Mouse (Mus musculus) heart, postnatal 0 days (tissue): ENCODE results near the gene Birc5. TPM values are rescaled to one million over a fixed set of nuclear protein-coding genes. Genes with fewer than 3 reads are reported as not detected.
A peak's percentile ranks its signal among the peaks of the same experiment; 100 is the strongest.

Experiments
- ATAC-seq: fragments of 200-750 bp; cut with Nextera tagmentation; 2 replicates; pipeline ENCODE4 v1.8.0; 2017; ENCODE audit warnings: low read depth, moderate number of reproducible peaks, moderate library complexity; ENCODE audit not compliant: insufficient read depth
- DNase-seq: peaks from one replicate; pipeline ENCODE4 v3.0.0-alpha.2; 2016; ENCODE audit warnings: low spot score
- H3K27ac ChIP-seq: fragments of 300-500 bp; sonication (generic); 2 replicates; pipeline ENCODE4 v1.5.1; 2014; ENCODE audit warnings: low read depth, mild to moderate bottlenecking
- H3K27me3 ChIP-seq: fragments of 300-500 bp; sonication (generic); 2 replicates; pipeline ENCODE4 v1.6.1; 2014; ENCODE audit warnings: low read length, mixed read lengths; ENCODE audit not compliant: control insufficient read depth, insufficient read depth
- H3K36me3 ChIP-seq: fragments of 300-500 bp; sonication (generic); replicated peaks from 2 replicates; pipeline ENCODE4 v1.6.1; 2014; ENCODE audit warnings: low read length, mixed read lengths; ENCODE audit not compliant: control insufficient read depth, insufficient read depth
- H3K4me1 ChIP-seq: fragments of 300-500 bp; sonication (generic); 2 replicates; pipeline ENCODE4 v1.6.1; 2014; ENCODE audit warnings: antibody characterized with exemption; ENCODE audit not compliant: control insufficient read depth, insufficient read depth
- H3K4me2 ChIP-seq: fragments of 300-500 bp; sonication (generic); 2 replicates; pipeline ENCODE4 v1.6.1; 2014; ENCODE audit warnings: low read depth, mild to moderate bottlenecking, low read length, moderate library complexity
- H3K4me3 ChIP-seq: fragments of 300-500 bp; sonication (generic); 2 replicates; pipeline ENCODE4 v1.5.1; 2014; ENCODE audit warnings: low read depth, low read length
- H3K9ac ChIP-seq: fragments of 300-500 bp; sonication (generic); replicated peaks from 2 replicates; pipeline ENCODE4 v1.6.1; 2014; ENCODE audit warnings: low read depth, low read length, mixed read lengths
- H3K9me3 ChIP-seq: fragments of 300-500 bp; sonication (generic); replicated peaks from 2 replicates; pipeline ENCODE4 v1.6.1; 2016; ENCODE audit warnings: low read length; ENCODE audit not compliant: control insufficient read depth
- CTCF ChIP-seq: IDR thresholded peaks from 2 replicates; pipeline ENCODE4 v1.5.1; 2016; ENCODE audit warnings: antibody characterized with exemption, control low read depth, low read depth
- EP300 ChIP-seq: IDR thresholded peaks from 2 replicates; pipeline ENCODE4 v1.6.1; 2016; ENCODE audit warnings: antibody characterized with exemption, low read depth
- WGBS: fragments of 180-500 bp; shearing (Covaris S2); extraction: QIAGEN DNeasy Blood & Tissue Kit; methylation state at CpG from one replicate; pipeline ENCODE4 v1.1.7; 2014; 5-methylcytosine and 5-hydroxymethylcytosine counted together
- polyA plus RNA-seq: library from polyadenylated mRNA; unstranded; fragments of >200 nt; fragmentation: Nextera tagmentation; extraction: Ambion mirVana; gene quantifications from 2 replicates; pipeline ENCODE4 v1.2.1, GENCODE M21; 2015
- total RNA-seq: library from RNA; depleted of rRNA; stranded (reverse); fragments of >200 nt; gene quantifications from 2 replicates; pipeline ENCODE4 v1.2.3, GENCODE M21; 2014; ENCODE audit warnings: low replicate concordance

The Birc5 gene
- total and polyA plus RNA-seq, 2 experiments from 2014 or later: 36.1 to 83.6 TPM

DNA sequence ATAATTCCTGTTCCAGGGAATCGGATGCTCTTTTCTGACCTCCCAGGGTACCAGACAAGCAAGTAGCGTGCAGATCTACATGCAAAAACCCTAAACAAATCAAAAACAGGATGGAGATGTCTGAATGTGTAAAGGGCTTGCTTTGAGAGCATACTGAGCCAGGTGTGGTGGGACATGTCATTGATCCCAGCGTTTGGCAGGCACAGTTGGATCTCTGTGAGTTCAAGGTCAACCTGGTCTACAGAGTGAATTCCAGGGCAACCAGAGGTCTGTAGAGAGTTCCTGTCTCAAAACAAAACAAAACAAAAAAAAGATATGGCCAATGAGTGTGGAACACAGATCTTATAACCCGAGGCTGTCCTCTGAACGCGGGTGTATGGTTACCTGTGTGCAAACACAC lies 25.6 kb upstream of the Birc5 start:
- peaks cover 65% of the 10 kb centered on the region for H3K4me1 ChIP-seq
- 81% methylated on average over 6 of the region's 6 CpGs for WGBS
- no peak for DNase-seq
- H3K27ac ChIP-seq: peak overlapping the region; percentile 79
- H3K36me3 ChIP-seq: peaks cover 25% of the 10 kb centered on the region; the same call in 1 of the 2 replicates
- no peaks in the 10 kb centered on the region for H3K27me3 ChIP-seq
- H3K9ac ChIP-seq: no peak overlapping the region
- TF ChIP-seq CTCF: no peak
- no peak for TF ChIP-seq EP300
- no peak for ATAC-seq
- no peak overlapping the region for H3K4me2 ChIP-seq
- no peak overlapping the region for H3K4me3 ChIP-seq
- no peaks in the 10 kb centered on the region for H3K9me3 ChIP-seq

DNA sequence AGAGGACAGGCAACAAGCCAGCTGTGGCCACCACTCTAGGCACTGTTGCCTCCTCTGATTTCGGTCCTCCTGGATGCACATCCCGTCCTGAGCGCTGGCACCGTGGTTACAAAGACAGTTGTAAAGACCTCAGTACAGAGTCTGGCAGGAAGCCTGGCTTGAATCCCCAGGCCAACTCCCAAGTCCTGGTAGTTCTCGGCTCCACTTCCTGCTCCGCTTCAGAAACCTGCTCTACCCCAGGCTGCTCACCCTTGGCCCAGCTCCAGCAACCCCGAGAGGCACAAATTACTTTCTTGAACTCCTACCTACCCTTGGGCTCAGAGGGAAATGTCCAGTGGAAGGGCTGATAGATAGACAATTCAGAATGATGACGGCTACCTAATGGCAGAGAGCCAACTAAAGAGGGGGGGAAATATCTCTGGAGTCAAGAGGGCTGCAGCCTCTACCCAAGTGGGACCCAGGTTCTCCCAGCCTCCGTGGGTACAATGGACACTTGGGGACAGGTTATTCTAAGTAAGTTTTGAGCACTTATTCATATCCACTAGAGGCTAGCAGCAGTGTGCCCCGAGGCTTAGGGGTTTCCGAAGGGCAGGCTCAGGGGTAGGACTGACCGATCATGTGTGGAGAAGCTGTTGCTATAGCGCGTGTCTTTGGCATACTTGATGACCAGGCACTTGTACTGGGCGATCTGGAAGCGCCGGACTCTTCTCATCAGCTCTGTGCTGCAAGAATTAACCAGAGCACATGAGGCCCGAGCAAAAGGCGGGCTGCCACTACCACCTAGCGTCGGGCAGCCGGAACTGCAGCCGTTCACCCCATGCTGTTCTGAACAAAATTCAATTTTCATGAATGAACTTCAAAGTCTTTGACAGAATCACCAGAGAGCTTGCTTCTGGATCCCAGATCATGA lies 24.7 kb upstream of the Birc5 start:
- H3K4me1 ChIP-seq: peaks cover 69% of the 10 kb centered on the region
- no peaks in the 10 kb centered on the region for H3K27me3 ChIP-seq
- TF ChIP-seq EP300 (peak; percentile 57; the same call in 1 of the 2 replicates), CTCF (peak; percentile 94)
- peak overlapping the region; percentile 48 for H3K4me3 ChIP-seq
- H3K9ac ChIP-seq: 0 out of 2 replicates have a peak overlapping the region, but pooled peaks have one; percentile 1
- H3K9me3 ChIP-seq: no peaks in the 10 kb centered on the region
- H3K27ac ChIP-seq: peak overlapping the region; percentile 84
- H3K36me3 ChIP-seq: peaks cover 24% of the 10 kb centered on the region; the same call in 1 of the 2 replicates
- DNase-seq: peak; percentile 75
- WGBS: 2% methylated on average over 23 of the region's 23 CpGs
- H3K4me2 ChIP-seq: peak overlapping the region; percentile 74
- ATAC-seq: peak; percentile 69

DNA sequence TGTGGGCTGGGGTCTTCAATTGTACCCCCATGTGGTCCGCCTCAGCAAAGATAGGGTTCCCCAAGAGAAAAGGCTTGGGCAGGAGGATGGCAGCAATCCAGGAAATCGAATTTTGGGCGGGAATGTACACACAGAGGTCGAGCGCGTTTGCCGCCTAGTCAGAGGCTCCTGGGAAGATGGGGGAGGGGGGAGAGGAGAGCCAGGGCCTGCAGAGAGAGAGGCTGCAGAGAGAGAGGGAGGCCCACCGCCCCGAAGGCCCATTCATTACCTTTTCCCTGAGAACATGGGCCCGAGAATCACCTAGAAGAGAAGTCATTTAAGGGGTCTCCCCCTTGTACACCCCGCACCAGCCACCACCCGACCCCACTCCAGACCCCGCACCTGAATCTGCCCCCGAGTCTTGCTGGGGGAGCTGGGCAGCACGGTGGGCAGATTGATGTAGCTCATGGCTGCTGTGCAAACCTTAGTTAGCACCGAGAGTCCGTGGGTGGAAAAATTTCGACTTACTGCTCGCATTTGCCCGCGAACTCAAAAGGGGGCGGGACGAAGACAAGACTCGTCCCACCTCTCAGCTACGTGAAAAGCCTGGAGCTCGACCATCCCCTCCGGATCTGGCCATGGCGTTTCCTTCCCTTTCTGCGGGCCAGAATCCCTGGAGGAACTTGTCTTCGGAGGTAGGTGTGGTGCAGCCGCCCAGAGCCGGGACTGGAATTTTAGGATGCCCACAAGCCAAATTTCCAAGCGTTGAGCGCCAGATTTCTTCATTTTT lies 23.5 kb upstream of the Birc5 start, which contains the start of the genes Afmid and Tk1:
Gene Afmid (plus strand): TSS at position 592 of the 769 bp plus-strand sequence.
Gene Tk1 (minus strand): TSS at position 760 of the 769 bp plus-strand sequence.
- H3K27me3 ChIP-seq: no peaks in the 10 kb centered on the region
- H3K4me3 ChIP-seq: peak within 1 kb of the TSS; percentile 48
- peak within 1 kb of the TSS; percentile 84 for H3K27ac ChIP-seq
- no peaks in the 10 kb centered on the region for H3K9me3 ChIP-seq
- peaks cover 16% of the 10 kb centered on the region; the same call in 1 of the 2 replicates for H3K36me3 ChIP-seq
- H3K4me2 ChIP-seq: peak within 1 kb of the TSS; percentile 74
- peak within 1 kb of the TSS; percentile 65 for H3K9ac ChIP-seq
- ATAC-seq (peak; percentile 48), DNase-seq (peak; percentile 94)
- peak; percentile 72; the same call in 1 of the 2 replicates for TF ChIP-seq EP300
- no peak for TF ChIP-seq CTCF
- WGBS: under 1% methylated on average over 33 of the region's 34 CpGs
- H3K4me1 ChIP-seq: peaks cover 70% of the 10 kb centered on the region

DNA sequence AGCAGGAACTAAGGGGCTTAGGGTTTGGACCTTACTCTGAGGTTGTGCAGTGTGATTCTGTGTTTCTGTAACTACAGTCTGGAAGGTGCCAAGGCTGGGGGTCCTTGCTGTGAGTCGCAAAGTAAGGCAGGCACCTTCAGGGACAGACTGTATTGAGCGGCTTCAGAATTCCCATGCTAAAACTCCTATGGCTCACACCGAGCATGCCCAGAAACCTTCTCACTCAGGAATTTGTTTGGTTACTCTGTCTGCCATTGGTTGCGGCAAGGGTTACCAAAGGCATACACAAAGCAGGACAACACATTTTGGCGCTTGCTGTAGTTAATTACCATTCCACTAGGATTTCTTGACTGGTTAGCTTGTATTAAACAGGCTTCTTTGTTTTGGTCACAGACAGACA lies 22.9 kb upstream of the Birc5 start:
- 0 out of 2 replicates have a peak, but pooled peaks have one; percentile 4 for ATAC-seq
- Histone ChIP-seq H3K4me3 (peak overlapping the region; percentile 48), H3K36me3 (peaks cover 12% of the 10 kb centered on the region; the same call in 1 of the 2 replicates), H3K4me1 (peaks cover 75% of the 10 kb centered on the region), H3K9ac (peak overlapping the region; percentile 65), H3K27ac (peak overlapping the region; percentile 84), H3K9me3 (no peaks in the 10 kb centered on the region), H3K4me2 (peak overlapping the region; percentile 74), H3K27me3 (no peaks in the 10 kb centered on the region)
- TF ChIP-seq CTCF (no peak), EP300 (0 out of 2 replicates have a peak, but pooled peaks have one; percentile 17)
- DNase-seq: no peak
- WGBS: 11% methylated on average over 5 of the region's 5 CpGs

DNA sequence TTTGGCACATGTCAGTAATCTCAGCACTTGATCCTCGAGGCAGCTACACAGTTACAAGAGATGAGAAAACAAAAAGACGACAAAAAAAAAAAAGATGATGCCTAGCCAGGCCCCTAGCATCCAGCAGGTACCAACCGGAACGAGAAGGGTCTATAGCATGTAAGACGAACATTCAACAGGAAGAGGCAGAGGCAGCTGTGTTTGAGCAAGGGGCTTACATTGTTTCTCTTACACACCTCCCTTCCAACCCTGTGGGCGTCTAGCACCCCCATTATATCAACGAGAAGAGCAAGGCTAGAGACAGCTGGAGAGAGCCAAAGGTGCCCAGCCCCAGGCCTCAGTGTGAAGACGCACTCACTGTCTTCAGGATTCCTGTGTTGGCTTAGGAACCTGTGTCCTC lies 22.1 kb upstream of the Birc5 start:
- TF ChIP-seq EP300 (no peak), CTCF (no peak)
- ATAC-seq (no peak), DNase-seq (no peak)
- Histone ChIP-seq H3K36me3 (0 out of 2 replicates have a peak, but pooled peaks cover 5% of the 10 kb centered on the region), H3K9ac (no peak overlapping the region), H3K4me1 (peaks cover 76% of the 10 kb centered on the region), H3K4me3 (no peak overlapping the region), H3K9me3 (no peaks in the 10 kb centered on the region), H3K4me2 (peak overlapping the region; percentile 74), H3K27ac (peak overlapping the region; percentile 84; the same call in 1 of the 2 replicates), H3K27me3 (no peaks in the 10 kb centered on the region)
- WGBS: 53% methylated on average over 8 of the region's 8 CpGs
